Mouse (Mus musculus) CH12.LX (cell line): ENCODE data around the gene Plekhj1.

Experiments used
- CTCF ChIP-seq, 2 experiments: IDR thresholded peaks in 1 of 2; conservative IDR thresholded peaks in 1 of 2; 2 replicates each; pipeline ENCODE4 v1.5.1; 2011 to 2012; ENCODE audit warnings: low read depth in 2 of 2, low read length in 2 of 2, improper control_type of control experiment in 1 of 2, inconsistent platforms in 1 of 2, mild to moderate bottlenecking in 1 of 2, moderate library complexity in 1 of 2
- EP300 ChIP-seq: IDR thresholded peaks from 2 replicates; pipeline ENCODE4 v1.6.1; 2011; ENCODE audit warnings: low read length, improper control_type of control experiment
- MYC ChIP-seq: IDR thresholded peaks from 2 replicates; pipeline ENCODE4 v1.6.1; 2011; ENCODE audit warnings: low read depth, mild to moderate bottlenecking, improper control_type of control experiment, low read length
- POLR2A ChIP-seq: IDR thresholded peaks from 2 replicates; pipeline ENCODE4 v1.6.1; 2011; ENCODE audit warnings: low read depth, mild to moderate bottlenecking, improper control_type of control experiment, low read length
- POLR2AphosphoS2 ChIP-seq: IDR thresholded peaks from 2 replicates; pipeline ENCODE4 v1.6.1; 2011; ENCODE audit warnings: low read depth, low read length, improper control_type of control experiment
- RAD21 ChIP-seq: IDR thresholded peaks from 2 replicates; pipeline ENCODE4 v1.6.1; 2011; ENCODE audit warnings: low read depth, mild to moderate bottlenecking, low read length, improper control_type of control experiment, moderate library complexity
- USF1 ChIP-seq: IDR thresholded peaks from 2 replicates; pipeline ENCODE4 v1.6.1; 2014; ENCODE audit warnings: low read depth, mild to moderate bottlenecking, inconsistent platforms, low read length, improper control_type of control experiment
- USF2 ChIP-seq: conservative IDR thresholded peaks from 2 replicates; pipeline ENCODE4 v1.6.1; 2011; ENCODE audit warnings: low read depth, low read length, improper control_type of control experiment
- ZC3H11A ChIP-seq: IDR thresholded peaks from 2 replicates; pipeline ENCODE4 v1.6.1; 2012; ENCODE audit warnings: low read depth, mild to moderate bottlenecking, inconsistent platforms, low read length, improper control_type of control experiment
- ZKSCAN1 ChIP-seq: IDR thresholded peaks from 2 replicates; pipeline ENCODE4 v1.6.1; 2012; ENCODE audit warnings: low read depth, inconsistent platforms, low read length, improper control_type of control experiment, borderline replicate concordance

DNA sequence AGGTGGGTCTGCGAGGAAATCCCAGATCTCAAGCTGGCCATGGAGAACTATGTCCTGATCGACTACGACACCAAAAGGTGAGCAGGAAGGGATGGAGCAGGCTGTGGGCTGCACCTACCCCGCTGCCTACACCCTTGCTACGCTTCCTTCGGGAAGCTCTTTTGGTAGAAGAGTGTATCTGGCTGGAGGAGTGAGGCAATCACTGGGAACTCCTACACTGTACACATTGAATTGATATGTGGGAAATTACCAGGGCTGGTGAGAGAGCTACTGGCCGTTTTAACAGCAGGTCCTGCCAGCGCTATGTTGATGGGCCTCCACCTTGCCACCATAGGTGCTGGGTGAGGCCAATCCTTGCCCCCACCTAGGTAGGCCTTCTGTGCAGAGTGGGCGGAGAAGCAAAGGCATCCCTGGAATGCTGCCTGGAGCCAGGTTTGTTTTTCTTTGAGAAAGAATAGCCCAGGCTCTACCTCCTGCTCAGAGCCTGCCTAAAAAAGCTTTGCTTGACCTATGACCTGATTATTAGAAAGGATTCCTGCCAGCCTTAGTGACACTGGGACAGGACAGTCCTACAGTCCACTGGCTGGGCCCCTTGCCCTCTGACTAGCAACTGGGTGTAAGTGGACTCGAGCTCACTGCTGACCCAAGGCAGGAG is 32.1 kb downstream of the Plekhj1 start:
- TF ChIP-seq POLR2A (no peak), EP300 (no peak), POLR2AphosphoS2 (no peak), CTCF (conservative IDR thresholded peaks at IDR 0.05 in 1 of 2, IDR thresholded peaks at IDR 0.05 in 1 of 2; ENCODE audit: low read depth in 2 of 2, low read length in 2 of 2) (no peak), MYC (no peak), ZKSCAN1 (no peak), RAD21 (no peak), USF2 (no peak), USF1 (no peak), ZC3H11A (no peak)
